ENCODE assay signal across 8 mouse cellular contexts in the genomic region with DNA sequence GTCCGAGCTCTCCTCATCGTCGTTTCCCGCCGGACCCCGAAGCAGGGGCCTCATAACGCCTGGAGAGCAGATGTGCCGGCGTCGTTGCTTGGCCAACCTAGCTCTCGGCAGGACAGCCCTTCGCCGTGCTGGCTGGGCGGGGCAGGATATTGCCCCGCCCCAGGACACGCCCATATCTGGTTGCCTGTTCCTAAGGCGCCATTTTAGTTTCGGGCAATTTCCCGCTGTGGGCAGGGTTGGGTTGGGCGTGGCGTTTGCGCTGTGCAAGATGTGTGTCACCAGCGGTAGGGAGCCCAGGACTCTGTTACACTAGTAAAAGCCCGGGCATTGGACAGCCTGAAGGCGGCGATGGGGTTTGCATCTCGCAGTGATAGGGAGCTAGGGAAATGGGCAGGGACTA. TPM values are rescaled to one million over a fixed set of nuclear protein-coding genes. Genes with fewer than 3 reads are reported as not detected.
A peak's percentile ranks its signal among the peaks of the same experiment; 100 is the strongest.
DNase-seq lines count a peak whose midpoint lies in the region; ATAC-seq lines count a peak whose summit lies in the region.

Gene Slc17a5 (minus strand): TSS at position 128 of the 400 bp plus-strand sequence.

- under 1% methylated on average over 27 of the region's 27 CpGs for WGBS in intestine, embryonic 14.5 days

- H3K4me2 ChIP-seq in intestine, embryonic 14.5 days (ENCODE audit: low read length), result peak within 1 kb of the TSS; percentile 63

- H3K27me3 ChIP-seq in intestine, embryonic 14.5 days (replicated peaks; ENCODE audit: control insufficient read depth, insufficient read depth, low read length), result no peaks in the 10 kb centered on the region

- H3K9ac ChIP-seq in intestine, embryonic 14.5 days (ENCODE audit: low read length), result peak within 1 kb of the TSS; percentile 64

- H3K4me1 ChIP-seq in intestine, embryonic 14.5 days (replicated peaks; ENCODE audit: control insufficient read depth, insufficient read depth, low read length), result 0 out of 2 replicates have a peak, but pooled peaks cover 8% of the 10 kb centered on the region

- peak; percentile 98 for ATAC-seq in intestine, embryonic 14.5 days (replicated peaks; ENCODE audit: low FRiP score, low TSS enrichment, low read depth)

- intact Hi-C loops in left cerebral cortex, postnatal 14 days (cut with DNase I), result no loop called here

- H3K27ac ChIP-seq in intestine, embryonic 14.5 days (ENCODE audit: low read depth), result peak within 1 kb of the TSS; percentile 67

- peak within 1 kb of the TSS; percentile 78 for H3K4me3 ChIP-seq in intestine, embryonic 14.5 days (ENCODE audit: low read depth, low read length)

- no peaks in the 10 kb centered on the region for H3K9me3 ChIP-seq in intestine, embryonic 14.5 days (ENCODE audit: control insufficient read depth, low read length)

- no peaks in the 10 kb centered on the region for H3K36me3 ChIP-seq in intestine, embryonic 14.5 days (ENCODE audit: control insufficient read depth, insufficient read depth, low read length)

- DNase-seq in adrenal gland, adult 18-20 months (ENCODE audit: low spot score in 2 of 2), result peak; percentile 92 to 95
- peak; percentile 97 for DNase-seq in embryo, embryonic 11 days
- DNase-seq in gastrocnemius, postnatal 25 days, result peak; percentile 92
- DNase-seq in intestine, embryonic 14.5 days (ENCODE audit: low spot score), result peak; percentile 98
- DNase-seq in left cerebral cortex, postnatal 14 days (ENCODE audit: low spot score in 2 of 2), result peak; percentile 90 to 94
- peak; percentile 98 for DNase-seq in mesoderm, embryonic 11.5 days (ENCODE audit: low read depth, low spot score)
- DNase-seq in right cerebral cortex, postnatal 36 days (ENCODE audit: low spot score in 2 of 2), result peak; percentile 88 to 91
- DNase-seq in yolk sac, embryonic 10.5 days (ENCODE audit: low spot score), result peak; percentile 97

RNA-seq across cellular contexts. Expression of gene Slc17a5, which starts in this region (rescaled TPM):
- total RNA-seq in adrenal gland, adult 18-20 months (2021), result 1 to 10 TPM; 5.2 to 9.8 TPM
- 1 to 10 TPM; 2.8 to 3.3 TPM for total RNA-seq in gastrocnemius, postnatal 25 days (2021)
- 11.8 and 13.6 TPM in 2 replicates for polyA plus RNA-seq in intestine, embryonic 14.5 days (2014; fragmentation: Nextera tagmentation; extraction: Ambion mirVana)
- 10 to 100 TPM; 17.6 to 19.2 TPM for total RNA-seq in left cerebral cortex, postnatal 14 days (2021)

Comparison
In these comparisons a context has a peak if more than half of its experiments do, and no peak if none do; other contexts are left out.
1. Peak in every context shown above with its lines: DNase-seq, ATAC-seq, H3K4me3 ChIP-seq and H3K27ac ChIP-seq.